Mouse (Mus musculus): ENCODE results near the gene Gm10134.
"Not testable (repeated sequence)": the region's sequence is repeated elsewhere in the genome, so short reads cannot be mapped to it uniquely, and the experiment has no call there.

Gm10134 gene

GRCm38 (mm10) chr2:28505795-28506194 is at the start of gene Gm10134:
Gm10134 (plus strand) TSS chr2:28506095.
- no peak for DNase-seq (ENCODE audit: low spot score in 2 of 2)

DNA sequence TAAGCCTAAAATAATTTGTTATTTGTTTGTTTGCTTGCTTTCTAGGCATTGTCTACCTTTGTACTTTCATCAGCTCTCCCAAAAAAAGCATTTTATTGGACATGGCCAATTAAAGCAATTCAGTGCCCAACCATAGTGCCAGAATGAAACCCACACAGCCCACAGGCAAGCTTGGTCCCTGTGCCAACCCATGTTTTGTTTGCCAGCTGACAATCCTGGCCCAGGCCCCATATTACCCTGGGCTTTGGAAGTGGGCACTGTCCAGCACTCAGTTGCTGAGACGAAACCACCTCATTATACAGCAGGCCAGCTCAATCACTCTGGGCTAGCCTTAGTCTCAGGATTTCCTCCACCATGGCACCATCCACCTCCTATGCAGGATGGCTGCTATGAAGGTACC is 49.3 kb upstream of the Gm10134 start:
- no peak for DNase-seq (ENCODE audit: low spot score in 2 of 2)

GRCm38 (mm10) chr2:28463919-28464318 is 42.0 kb upstream of the Gm10134 start:
- DNase-seq (ENCODE audit: low spot score in 2 of 2) = peak in 1 of 2 experiments; percentile 81

GRCm38 (mm10) chr2:28464919-28465318 is 41.0 kb upstream of the Gm10134 start:
- no peak for DNase-seq (ENCODE audit: low spot score in 2 of 2)

DNA sequence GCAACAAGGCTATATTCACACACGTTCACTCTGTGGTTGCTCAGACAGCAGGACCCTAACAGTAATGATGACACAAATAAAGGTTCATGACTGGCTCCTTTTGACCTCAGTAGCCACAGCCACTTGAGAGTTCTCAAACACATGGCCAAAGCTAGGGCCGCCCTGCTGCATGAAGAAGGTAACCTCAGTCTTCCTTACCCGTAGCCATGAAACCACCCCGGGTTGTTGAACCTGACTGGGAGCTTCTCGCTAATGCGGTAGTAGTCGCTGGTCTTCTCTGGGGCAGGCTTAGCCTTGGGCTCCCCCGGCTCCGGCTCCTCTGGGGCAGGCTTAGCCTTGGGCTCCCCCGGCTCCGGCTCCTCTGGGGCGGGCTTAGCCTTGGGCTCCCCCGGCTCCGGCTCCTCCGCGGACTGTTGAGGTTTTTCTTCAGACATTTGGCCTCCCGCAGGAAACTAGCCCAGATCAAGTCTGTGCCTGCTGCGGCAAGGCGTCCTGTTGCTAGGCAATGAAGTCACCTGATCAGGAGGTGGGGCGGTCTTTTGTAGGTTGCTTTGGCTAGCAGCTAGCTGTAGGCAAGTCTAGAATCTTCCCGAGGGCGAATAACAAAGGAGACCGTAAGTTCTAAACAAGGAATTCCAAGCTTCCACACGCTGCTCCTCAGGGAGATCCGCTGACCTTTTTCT is 39.9 kb upstream of the Gm10134 start, which contains the start of gene 1700007K13Rik:
Gene 1700007K13Rik (minus strand): TSS at position 497 of the 683 bp plus-strand sequence.
- DNase-seq (ENCODE audit: low spot score in 2 of 2) = peak in 1 of 2 experiments; percentile 72

GRCm38 (mm10) chr2:28467860-28468485 is 37.9 kb upstream of the Gm10134 start, which contains the start of gene Mrps2:
Mrps2 (plus strand) TSS chr2:28468066.
- peak; percentile 52 to 83 for DNase-seq (ENCODE audit: low spot score in 2 of 2)

- DNase-seq (ENCODE audit: low spot score in 2 of 2) = no peak
Observed at GRCm38 (mm10) chr2:28468486-28469225, 37.2 kb upstream of the Gm10134 start.

GRCm38 (mm10) chr2:28469461-28469860 is 36.4 kb upstream of the Gm10134 start:
- no peak for DNase-seq (ENCODE audit: low spot score in 2 of 2)

DNA sequence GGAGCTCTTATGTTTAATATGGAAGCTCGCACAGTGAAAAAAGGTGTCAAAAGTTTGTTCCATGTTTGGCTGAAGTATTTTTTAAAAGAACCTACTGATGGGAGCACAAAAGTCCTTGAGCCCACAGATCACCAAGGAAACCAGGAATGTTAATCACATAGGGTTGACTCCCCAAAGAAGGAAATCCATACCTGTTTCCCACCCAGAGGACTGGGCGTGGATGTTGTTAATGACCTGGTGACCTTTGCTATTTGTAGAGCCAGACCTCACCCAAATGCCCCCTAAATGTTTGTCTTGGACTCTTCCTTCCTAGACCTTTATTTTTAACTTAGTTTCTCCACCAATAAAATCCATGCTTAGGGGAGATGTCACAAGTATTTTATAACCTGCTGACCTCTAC is 35.3 kb upstream of the Gm10134 start:
- DNase-seq (ENCODE audit: low spot score in 2 of 2) = no peak

- not testable (repeated sequence) for DNase-seq (ENCODE audit: low spot score in 2 of 2)
Observed at GRCm38 (mm10) chr2:28472011-28472410, 33.9 kb upstream of the Gm10134 start.

DNA sequence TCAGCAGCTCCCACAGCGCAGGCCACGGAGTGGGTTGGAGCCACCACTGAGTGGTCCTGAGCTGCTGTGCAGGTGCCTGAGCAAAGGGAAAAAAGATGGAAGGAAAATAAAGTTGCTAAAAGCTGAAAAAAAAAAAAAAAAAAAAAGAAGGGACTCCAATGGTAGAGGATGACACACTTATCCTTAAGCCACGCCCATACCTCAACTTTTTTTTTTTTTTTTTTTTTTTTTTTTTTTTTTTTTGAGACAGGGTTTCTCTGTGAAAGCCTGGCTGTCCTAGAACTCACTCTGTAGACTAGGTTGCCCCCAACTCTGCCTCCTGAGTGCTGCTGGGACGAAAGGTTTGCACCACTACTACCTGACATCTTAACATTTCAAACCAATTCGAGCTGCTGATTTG is 27.9 kb upstream of the Gm10134 start:
- DNase-seq (ENCODE audit: low spot score in 2 of 2) = not testable (repeated sequence)

- no peak for DNase-seq (ENCODE audit: low spot score in 2 of 2)
Observed at GRCm38 (mm10) chr2:28479208-28480204, 26.4 kb upstream of the Gm10134 start.

DNA sequence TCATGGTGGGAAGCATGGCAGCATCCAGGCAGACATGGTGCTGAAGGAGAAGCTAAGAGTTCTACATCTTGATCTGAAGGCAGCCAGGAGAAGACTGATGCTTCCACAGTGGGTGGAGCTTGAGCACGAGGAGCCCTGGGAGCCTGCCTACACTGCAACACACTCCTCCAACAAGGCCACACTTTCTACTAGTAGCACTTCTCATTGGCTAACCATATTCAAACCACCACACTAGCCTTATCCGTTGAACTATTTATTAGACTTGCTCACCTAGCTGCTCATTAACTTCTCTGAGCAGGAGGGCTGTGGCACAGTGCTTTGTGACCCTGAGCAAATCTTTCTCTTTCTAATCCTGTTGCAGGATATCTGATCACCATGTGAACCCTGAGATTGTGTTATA is 22.0 kb upstream of the Gm10134 start:
- no peak for DNase-seq (ENCODE audit: low spot score in 2 of 2)

GRCm38 (mm10) chr2:28494521-28494920 is 11.4 kb upstream of the Gm10134 start:
- no peak for DNase-seq (ENCODE audit: low spot score in 2 of 2)

DNA sequence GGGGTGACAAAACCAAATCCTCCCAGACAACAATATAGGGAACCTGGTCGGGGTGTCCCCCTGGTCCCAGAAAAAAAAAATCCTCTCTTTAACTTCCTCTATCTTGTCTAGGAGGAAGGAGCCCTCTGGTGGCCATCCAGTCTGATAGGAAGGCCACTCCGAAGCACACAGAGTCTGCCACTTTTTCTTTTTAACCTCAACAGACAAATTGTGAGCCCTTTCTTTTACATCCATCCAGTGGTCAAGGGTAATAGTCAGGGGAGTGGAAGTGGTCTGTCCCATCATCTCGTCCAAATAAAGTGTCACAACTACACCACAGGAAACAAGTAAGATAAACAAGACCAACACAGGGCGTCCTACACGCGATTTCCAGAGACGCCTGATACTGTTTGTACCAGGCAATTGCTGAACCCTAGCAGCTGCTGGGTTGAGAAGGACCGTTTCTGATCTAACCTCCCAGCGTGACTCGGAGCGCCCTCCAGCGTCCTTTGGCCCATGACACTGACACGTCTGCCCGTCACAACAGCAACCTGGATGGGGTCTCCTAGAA is 10.6 kb upstream of the Gm10134 start:
- no peak for DNase-seq (ENCODE audit: low spot score in 2 of 2)

DNA sequence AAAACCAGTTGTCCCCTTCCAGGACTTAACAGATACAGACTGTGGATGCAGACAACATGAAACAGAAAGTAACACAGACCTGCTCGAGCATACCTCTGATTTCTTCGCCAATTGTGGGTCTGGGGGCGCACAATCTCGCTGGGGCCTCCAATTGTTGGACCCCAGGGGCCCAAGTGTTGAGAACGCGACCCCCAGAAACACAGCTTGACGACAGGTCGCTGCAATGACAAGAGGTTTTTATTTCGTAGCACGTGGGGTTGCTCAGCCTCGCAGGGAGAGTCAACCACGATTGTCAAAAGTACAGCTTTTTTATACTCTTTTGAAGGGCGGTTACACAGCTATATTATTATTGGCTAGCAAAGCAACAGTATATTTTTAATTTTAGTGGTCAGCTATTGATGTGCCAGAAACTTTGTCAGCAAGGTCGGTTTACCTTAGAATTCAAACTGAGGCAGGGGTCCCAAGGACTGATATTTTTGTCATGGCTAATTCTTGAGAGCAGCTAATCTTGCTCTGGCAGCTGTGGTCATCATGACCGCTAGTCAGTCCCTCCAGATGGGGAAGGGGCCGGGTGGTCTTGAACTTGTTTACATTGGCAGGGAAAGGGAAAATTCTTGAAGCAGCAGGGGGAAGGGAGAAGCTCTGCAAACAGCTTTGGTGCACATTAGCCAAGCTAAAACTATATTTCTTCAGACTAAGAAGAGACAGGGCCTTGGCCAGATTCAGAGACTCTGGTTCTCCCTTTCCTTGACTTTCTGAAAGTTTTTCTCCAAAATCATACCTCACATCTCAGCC is 9.9 kb upstream of the Gm10134 start:
- DNase-seq (ENCODE audit: low spot score in 2 of 2) = no peak

DNA sequence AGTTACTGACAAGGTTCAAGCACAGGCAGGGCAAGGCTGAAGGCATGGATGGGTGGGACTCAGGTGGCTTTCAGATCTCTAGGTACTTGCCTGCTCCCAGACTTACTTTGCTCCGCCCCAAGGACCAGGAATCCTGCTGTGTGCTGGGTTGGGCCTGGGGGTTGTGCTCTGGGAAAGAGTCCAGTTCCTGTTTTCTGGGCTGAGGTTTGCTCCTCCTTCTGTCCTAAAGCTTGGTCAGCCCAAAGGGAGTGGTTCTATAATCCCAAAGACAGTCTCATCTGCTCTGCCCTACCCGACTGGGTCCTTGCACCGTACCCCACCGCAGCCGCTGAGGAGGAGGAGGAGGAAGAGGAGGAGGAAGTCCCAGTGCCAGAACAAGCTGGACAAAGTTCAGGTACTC is 9.2 kb upstream of the Gm10134 start, which contains the start of gene Gbgt1:
Gene Gbgt1 (plus strand): TSS at position 221 of the 400 bp plus-strand sequence.
- no peak for DNase-seq (ENCODE audit: low spot score in 2 of 2)

GRCm38 (mm10) chr2:28497561-28497960 is 8.3 kb upstream of the Gm10134 start:
- no peak for DNase-seq (ENCODE audit: low spot score in 2 of 2)

DNA sequence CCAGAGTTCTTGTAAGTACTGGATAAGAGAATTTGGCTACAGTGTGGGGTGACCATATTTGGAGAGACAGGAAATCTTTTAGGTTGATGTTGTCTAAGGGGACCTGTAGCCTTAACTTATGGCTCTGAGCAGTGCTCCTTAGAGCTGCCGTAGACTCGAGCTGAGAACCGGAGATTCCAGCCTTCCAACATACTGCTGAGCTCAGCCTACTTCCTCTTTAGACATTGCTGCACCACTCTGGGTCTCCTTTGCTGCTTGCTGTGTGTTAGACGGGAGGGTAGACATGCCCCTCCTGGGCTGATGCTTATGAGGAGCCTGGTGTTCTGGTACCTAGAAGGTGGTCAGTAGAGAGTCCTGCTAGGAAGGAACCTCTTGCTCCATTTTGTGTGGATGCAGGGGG is 7.5 kb upstream of the Gm10134 start:
- no peak for DNase-seq (ENCODE audit: low spot score in 2 of 2)

- peak in 1 of 2 experiments; percentile 0 for DNase-seq (ENCODE audit: low spot score in 2 of 2)
Observed at GRCm38 (mm10) chr2:28502987-28503386, 2.9 kb upstream of the Gm10134 start.

Data from left cerebral cortex, adult 9 months (tissue).